Mouse (Mus musculus): ENCODE data around the gene Zmpste24. TPM values are rescaled to one million over a fixed set of nuclear protein-coding genes. Genes with fewer than 3 reads are reported as not detected.

Gene Zmpste24
- polyA plus RNA-seq, 1 experiment from 2014 or later = 30.0 TPM

DNA sequence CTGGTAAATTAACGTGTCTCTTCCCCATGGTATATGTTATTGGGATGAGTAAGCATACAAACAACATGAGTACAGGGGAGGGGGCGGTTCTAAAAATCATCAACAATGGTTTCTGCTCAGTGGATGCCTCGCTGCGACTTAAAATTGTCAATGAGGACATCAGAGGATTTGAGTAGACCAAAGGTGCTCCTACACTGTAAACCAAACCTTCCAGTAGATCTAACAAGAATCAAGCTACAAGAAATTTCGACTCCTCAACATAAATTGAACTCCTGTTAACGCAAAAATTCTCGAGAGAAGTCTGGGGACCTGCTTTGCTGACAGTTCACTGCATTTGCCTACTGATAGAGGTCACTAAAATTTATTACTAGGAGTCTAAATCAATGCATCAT, 82.8 kb downstream of the Zmpste24 start:
- 48% methylated on average over 7 of the region's 7 CpGs for WGBS
- ATAC-seq (replicated peaks; ENCODE audit: low FRiP score) (no peak), DNase-seq (ENCODE audit: low spot score) (no peak)

DNA sequence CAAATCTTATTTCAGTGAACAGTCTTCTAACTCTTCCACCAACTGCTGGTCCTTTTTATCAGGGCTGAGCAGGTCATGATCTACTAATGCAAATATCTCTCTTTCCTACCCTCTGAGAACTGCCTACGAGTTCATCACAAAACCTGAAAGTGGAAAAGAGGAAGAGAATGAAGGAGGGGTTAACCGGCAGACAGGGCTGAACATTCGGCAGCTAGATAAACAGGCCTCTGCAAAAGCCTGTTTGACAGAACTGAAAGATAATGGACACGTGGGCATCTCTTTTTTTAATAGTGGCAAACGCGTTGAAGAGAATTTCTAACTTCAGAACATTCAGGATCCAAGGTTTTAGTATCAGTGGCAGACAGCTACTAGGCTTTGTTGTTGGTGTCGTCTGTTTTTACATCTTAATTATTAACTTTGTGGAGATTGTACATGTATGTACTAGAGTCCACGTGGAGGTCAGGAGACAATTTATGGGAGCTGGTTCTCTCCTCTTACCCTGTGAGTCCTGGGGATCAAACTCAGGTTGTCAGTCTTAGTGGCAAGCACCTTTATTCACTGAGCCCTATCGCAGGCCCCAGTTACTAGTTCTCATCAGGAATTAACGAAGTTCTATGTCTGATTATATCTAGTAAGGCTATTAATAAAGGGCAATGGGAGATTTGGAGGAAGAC, 83.3 kb downstream of the Zmpste24 start:
- no peak for DNase-seq (ENCODE audit: low spot score)
- Histone ChIP-seq H3K4me3 (ENCODE audit: low read depth, low read length) (peak overlapping the region; percentile 98), H3K9me3 (ENCODE audit: control insufficient read depth, low read length) (no peaks in the 10 kb centered on the region), H3K4me1 (replicated peaks; ENCODE audit: control insufficient read depth, insufficient read depth, low read length) (peaks cover 49% of the 10 kb centered on the region), H3K27me3 (replicated peaks; ENCODE audit: control insufficient read depth, insufficient read depth, low read length) (no peaks in the 10 kb centered on the region), H3K9ac (ENCODE audit: low read depth, low read length) (peak overlapping the region; percentile 42), H3K36me3 (ENCODE audit: control insufficient read depth, insufficient read depth, low read length) (no peaks in the 10 kb centered on the region), H3K27ac (ENCODE audit: low read depth, low read length) (peak overlapping the region; percentile 81), H3K4me2 (peak overlapping the region; percentile 75)
- peak; percentile 77 for ATAC-seq (replicated peaks; ENCODE audit: low FRiP score)
- 23% methylated on average over 10 of the region's 10 CpGs for WGBS

More for the DNA sequence above, 82.8 kb downstream of the Zmpste24 start:
- peak overlapping the region; percentile 42 for H3K9ac ChIP-seq (ENCODE audit: low read depth, low read length)
- no peaks in the 10 kb centered on the region for H3K36me3 ChIP-seq (ENCODE audit: control insufficient read depth, insufficient read depth, low read length)
- peak overlapping the region; percentile 75 for H3K4me2 ChIP-seq
- H3K9me3 ChIP-seq (ENCODE audit: control insufficient read depth, low read length) = no peaks in the 10 kb centered on the region
- no peaks in the 10 kb centered on the region for H3K27me3 ChIP-seq (replicated peaks; ENCODE audit: control insufficient read depth, insufficient read depth, low read length)
- H3K27ac ChIP-seq (ENCODE audit: low read depth, low read length) = peak overlapping the region; percentile 81
- H3K4me1 ChIP-seq (replicated peaks; ENCODE audit: control insufficient read depth, insufficient read depth, low read length) = peaks cover 46% of the 10 kb centered on the region
- peak overlapping the region; percentile 98 for H3K4me3 ChIP-seq (ENCODE audit: low read depth, low read length)

DNA sequence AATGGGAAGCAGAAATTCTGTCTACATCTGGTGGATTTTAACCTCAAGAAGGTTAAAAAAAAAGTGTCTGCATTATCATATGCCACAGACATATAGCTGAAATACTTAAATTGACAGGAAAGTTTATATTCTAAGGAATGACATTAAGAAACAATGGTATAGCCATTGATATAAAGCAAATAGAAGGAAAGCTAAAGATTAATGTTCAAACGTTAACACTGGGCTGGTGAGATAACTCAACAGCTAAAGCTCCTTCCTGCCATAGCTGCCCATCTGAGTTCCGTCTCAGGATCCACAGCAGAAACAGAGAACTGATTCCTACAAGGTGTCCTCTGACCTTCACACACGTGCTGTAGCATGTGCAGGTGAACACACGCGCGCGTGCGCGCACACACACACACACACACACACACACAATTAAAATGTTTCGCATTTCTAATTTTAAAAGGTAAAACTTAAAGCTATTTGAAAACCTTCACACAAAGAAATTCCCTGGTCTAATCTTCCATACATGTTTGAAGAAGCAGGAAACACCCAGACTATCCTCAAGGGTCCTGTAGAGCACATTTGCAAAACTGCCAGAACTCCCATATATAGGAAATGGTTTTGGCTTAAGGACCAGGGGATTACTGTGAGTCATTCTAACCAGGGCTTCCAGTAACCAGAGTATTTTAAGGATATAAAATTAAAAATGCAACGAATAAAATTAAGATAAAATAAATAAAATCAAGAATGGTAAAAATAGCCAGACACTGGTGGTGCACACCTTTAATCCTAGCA, 87.1 kb downstream of the Zmpste24 start:
- 69% methylated on average over 11 of the region's 11 CpGs for WGBS
- Histone ChIP-seq H3K27ac (ENCODE audit: low read depth, low read length) (peak overlapping the region; percentile 42; the same call in 1 of the 2 replicates), H3K4me2 (peak overlapping the region; percentile 28), H3K27me3 (replicated peaks; ENCODE audit: control insufficient read depth, insufficient read depth, low read length) (no peaks in the 10 kb centered on the region), H3K4me3 (ENCODE audit: low read depth, low read length) (no peak overlapping the region), H3K4me1 (replicated peaks; ENCODE audit: control insufficient read depth, insufficient read depth, low read length) (peaks cover 76% of the 10 kb centered on the region), H3K9ac (ENCODE audit: low read depth, low read length) (no peak overlapping the region), H3K9me3 (ENCODE audit: control insufficient read depth, low read length) (no peaks in the 10 kb centered on the region), H3K36me3 (ENCODE audit: control insufficient read depth, insufficient read depth, low read length) (no peaks in the 10 kb centered on the region)
- ATAC-seq (replicated peaks; ENCODE audit: low FRiP score) (no peak), DNase-seq (ENCODE audit: low spot score) (no peak)

Other genes starting within 250 kb of the Zmpste24 start
- gene Rims3, start 243.4 kb downstream of the Zmpste24 start, polyA plus RNA-seq (2014; fragmentation: Nextera tagmentation; extraction: Ambion mirVana) = 0.66 and 1.1 TPM in 2 replicates
- 16.2 and 17.7 TPM in 2 replicates for gene Exo5, start 173.2 kb downstream of the Zmpste24 start, polyA plus RNA-seq (2014; fragmentation: Nextera tagmentation; extraction: Ambion mirVana)
- 4.2 and 5.6 TPM in 2 replicates for gene Zfp69, start 146.5 kb downstream of the Zmpste24 start, polyA plus RNA-seq (2014; fragmentation: Nextera tagmentation; extraction: Ambion mirVana)
- gene Smap2, start 81.0 kb downstream of the Zmpste24 start, polyA plus RNA-seq (2014; fragmentation: Nextera tagmentation; extraction: Ambion mirVana) = 38.8 and 42.3 TPM in 2 replicates
- 1.9 and 2.9 TPM in 2 replicates for gene Col9a2, start 58.9 kb downstream of the Zmpste24 start, polyA plus RNA-seq (2014; fragmentation: Nextera tagmentation; extraction: Ambion mirVana)
- gene Tmco2, start 11.0 kb upstream of the Zmpste24 start, polyA plus RNA-seq (2014; fragmentation: Nextera tagmentation; extraction: Ambion mirVana) = not detected in 2 replicates
- gene Rlf, start 116.8 kb upstream of the Zmpste24 start, polyA plus RNA-seq (2014; fragmentation: Nextera tagmentation; extraction: Ambion mirVana) = 18.8 and 19.0 TPM in 2 replicates
- gene Gm12888, start 226.7 kb upstream of the Zmpste24 start, polyA plus RNA-seq (2014; fragmentation: Nextera tagmentation; extraction: Ambion mirVana) = not detected in 2 replicates